Mouse (Mus musculus): ENCODE measurements around the gene Baiap2l1. TPM values are rescaled to one million over a fixed set of nuclear protein-coding genes. Genes with fewer than 3 reads are reported as not detected.

Gene Baiap2l1
- polyA plus RNA-seq, 1 experiment from 2014 or later: 5.1 TPM

DNA sequence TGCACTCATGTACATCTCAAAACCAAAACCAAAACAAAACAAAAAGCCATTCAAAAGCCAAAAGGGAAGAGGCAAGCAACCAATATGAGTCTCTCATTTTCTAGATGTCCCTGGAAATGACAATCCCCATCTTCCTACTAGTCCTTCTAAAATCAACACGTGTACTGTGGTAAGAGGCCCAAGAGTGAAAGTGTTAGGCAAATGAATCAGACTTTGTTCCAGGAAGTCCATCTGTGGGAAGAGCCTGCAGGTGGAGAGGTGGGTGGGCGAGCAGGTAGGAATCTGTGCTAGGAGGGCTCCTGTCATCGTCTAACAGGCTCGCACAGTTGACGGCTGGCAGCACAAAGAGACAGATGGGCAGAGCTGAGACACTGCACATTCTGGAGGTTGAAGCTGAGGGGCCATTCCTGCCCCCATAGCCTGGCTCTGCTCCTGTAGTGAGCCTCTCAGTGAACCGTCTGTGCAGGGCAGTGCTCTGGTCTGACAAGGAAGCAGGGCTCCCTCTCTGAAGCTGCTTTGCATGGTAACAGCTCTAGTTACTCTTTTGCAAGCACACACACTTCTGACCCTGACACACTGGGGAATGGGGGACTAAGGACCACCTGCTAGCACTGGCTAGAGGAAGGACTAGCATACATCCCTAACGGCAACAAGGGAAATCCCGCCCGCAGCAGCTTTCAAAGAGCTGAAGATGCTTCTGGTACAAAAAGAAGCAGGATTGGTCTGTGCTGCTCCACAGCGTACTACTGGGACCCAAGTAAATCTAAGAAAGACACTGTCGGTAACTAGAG, 75.2 kb downstream of the Baiap2l1 start:
- Histone ChIP-seq H3K4me3 (no peak overlapping the region), H3K27ac (no peak overlapping the region), H3K4me2 (replicated peaks) (no peak overlapping the region), H3K9me3 (no peaks in the 10 kb centered on the region), H3K27me3 (no peaks in the 10 kb centered on the region), H3K9ac (no peak overlapping the region), H3K4me1 (no peaks in the 10 kb centered on the region), H3K36me3 (0 out of 2 replicates have a peak, but pooled peaks cover 10% of the 10 kb centered on the region)
- WGBS: 79% methylated on average over 11 of the region's 11 CpGs
- no peak for ATAC-seq (ENCODE audit: insufficient number of reproducible peaks, insufficient read depth, low FRiP score, low TSS enrichment)

DNA sequence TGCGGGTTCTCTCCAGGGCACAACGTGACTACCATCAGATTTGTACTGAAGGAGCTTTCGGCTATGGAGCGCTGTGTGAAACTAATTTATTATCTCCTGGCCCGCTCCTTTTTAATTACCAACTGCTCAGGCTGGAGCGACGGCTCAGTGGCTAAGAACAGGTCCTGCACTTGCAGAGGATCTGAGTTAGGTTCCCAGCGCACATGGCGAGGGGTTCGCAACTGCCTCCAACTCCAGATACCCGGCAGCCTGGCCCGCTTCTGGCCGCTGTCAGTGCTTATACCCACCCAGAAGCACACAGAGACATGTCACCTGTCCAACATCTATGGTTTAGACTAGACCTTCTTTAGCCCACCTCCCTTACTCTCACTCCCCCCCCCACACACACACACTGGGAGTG, 78.0 kb downstream of the Baiap2l1 start:
- Histone ChIP-seq H3K27me3 (no peaks in the 10 kb centered on the region), H3K4me2 (replicated peaks) (no peak overlapping the region), H3K4me3 (no peak overlapping the region), H3K4me1 (no peaks in the 10 kb centered on the region), H3K9ac (no peak overlapping the region), H3K27ac (no peak overlapping the region), H3K36me3 (peaks cover 10% of the 10 kb centered on the region; the same call in 1 of the 2 replicates), H3K9me3 (no peaks in the 10 kb centered on the region)
- WGBS: 93% methylated on average over 13 of the region's 13 CpGs
- no peak for ATAC-seq (ENCODE audit: insufficient number of reproducible peaks, insufficient read depth, low FRiP score, low TSS enrichment)

DNA sequence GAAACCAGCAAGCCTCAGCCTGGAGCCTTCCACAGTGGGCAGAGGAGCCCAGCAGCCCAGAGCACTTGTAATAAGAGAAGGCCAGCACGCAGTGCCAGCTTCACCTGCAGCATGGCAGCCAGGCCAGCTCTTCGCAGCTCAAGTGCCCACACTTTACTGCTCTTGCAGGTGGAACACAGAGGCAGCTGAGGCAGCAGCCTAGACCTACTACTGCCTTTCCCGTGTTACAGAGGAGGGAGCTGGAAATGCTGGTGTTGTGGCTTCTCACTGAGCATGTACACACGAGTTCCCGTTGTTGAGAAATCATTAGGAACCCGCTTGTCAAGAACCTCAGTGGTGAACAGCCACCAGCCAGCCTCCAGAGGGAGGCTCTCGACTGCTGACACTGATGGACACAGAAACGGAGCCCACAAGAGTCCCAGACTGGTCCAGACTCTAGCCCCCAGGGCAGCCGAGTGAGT, 78.8 kb downstream of the Baiap2l1 start:
- no peaks in the 10 kb centered on the region for H3K9me3 ChIP-seq
- no peak overlapping the region for H3K4me2 ChIP-seq (replicated peaks)
- no peaks in the 10 kb centered on the region for H3K27me3 ChIP-seq
- no peak overlapping the region for H3K27ac ChIP-seq
- H3K9ac ChIP-seq: no peak overlapping the region
- no peak for ATAC-seq (ENCODE audit: insufficient number of reproducible peaks, insufficient read depth, low FRiP score, low TSS enrichment)
- no peaks in the 10 kb centered on the region for H3K4me1 ChIP-seq
- WGBS: 81% methylated on average over 9 of the region's 9 CpGs
- no peak overlapping the region for H3K4me3 ChIP-seq
- H3K36me3 ChIP-seq: peaks cover 10% of the 10 kb centered on the region; the same call in 1 of the 2 replicates

DNA sequence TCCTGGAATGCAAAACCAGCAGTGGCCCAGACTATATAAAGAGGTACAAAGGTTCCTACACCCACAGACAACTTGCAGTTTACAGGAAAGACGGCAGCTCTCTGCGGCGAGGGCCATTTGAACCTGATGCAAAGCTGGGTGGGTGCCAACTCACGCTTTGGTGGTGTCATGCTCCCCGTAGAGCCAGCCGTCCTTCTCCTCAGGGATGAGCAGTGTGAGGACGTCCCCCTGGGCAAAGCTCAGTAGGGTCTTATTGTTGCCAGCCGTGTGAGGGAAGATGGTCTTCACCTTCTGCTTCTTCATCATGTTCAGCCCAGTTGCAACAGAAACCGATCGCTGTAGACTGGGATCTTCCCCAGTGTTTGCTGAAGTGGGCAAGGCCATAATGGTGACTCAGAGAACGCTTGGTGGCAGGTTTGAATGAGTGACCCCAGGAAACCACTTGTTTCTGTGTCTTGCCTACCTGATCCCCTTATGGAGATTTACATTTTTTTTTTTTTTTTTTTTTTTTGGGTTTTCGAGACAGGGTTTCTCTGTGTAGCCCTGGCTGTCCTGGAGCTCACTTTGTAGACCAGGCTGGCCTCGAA, 79.4 kb downstream of the Baiap2l1 start:
- H3K27me3 ChIP-seq: no peaks in the 10 kb centered on the region
- no peak overlapping the region for H3K4me2 ChIP-seq (replicated peaks)
- no peak overlapping the region for H3K27ac ChIP-seq
- no peaks in the 10 kb centered on the region for H3K4me1 ChIP-seq
- no peak overlapping the region for H3K9ac ChIP-seq
- no peak for ATAC-seq (ENCODE audit: insufficient number of reproducible peaks, insufficient read depth, low FRiP score, low TSS enrichment)
- 90% methylated on average over 12 of the region's 13 CpGs for WGBS
- peaks cover 10% of the 10 kb centered on the region; the same call in 1 of the 2 replicates for H3K36me3 ChIP-seq
- no peak overlapping the region for H3K4me3 ChIP-seq
- H3K9me3 ChIP-seq: no peaks in the 10 kb centered on the region

DNA sequence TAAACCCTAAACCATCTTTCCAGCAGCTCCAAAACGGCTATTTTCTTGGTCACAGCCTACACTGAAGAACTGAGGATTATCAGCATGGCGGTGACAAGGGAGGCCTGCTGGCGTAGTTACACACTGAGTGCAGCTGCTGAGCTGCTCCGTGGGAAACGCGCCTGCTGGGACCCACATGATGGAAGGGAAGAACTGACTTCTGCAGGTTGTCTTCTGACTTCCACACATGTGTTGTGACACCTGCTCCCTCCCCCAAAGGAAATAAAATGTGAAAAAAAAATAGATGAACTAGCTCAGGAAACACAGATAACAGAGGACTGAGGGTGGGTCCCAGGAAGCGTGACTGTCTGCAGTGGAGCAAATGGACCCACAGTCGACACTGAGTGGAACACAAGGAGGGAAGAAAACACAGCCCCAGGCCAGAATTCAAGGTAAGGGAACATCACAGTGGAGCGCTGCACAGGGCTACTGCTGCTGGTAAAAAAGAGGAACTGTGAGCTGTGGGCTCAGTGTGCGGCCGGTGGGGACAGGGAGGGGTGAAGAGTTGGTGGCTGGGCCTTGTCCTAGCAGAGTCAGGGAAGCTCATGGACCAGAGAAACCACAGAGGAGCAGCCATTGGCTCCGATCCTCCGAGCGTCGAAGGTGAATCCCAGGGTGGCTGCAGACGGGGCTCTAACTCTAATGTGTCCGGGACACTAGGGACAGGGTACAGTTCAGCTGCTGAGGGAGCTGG, 80.8 kb downstream of the Baiap2l1 start:
- no peaks in the 10 kb centered on the region for H3K27me3 ChIP-seq
- no peaks in the 10 kb centered on the region for H3K9me3 ChIP-seq
- H3K4me1 ChIP-seq: no peaks in the 10 kb centered on the region
- ATAC-seq (ENCODE audit: insufficient number of reproducible peaks, insufficient read depth, low FRiP score, low TSS enrichment): no peak
- H3K4me2 ChIP-seq (replicated peaks): no peak overlapping the region
- peaks cover 10% of the 10 kb centered on the region; the same call in 1 of the 2 replicates for H3K36me3 ChIP-seq
- H3K9ac ChIP-seq: no peak overlapping the region
- H3K27ac ChIP-seq: no peak overlapping the region
- H3K4me3 ChIP-seq: no peak overlapping the region
- WGBS: 82% methylated on average over 17 of the region's 17 CpGs

DNA sequence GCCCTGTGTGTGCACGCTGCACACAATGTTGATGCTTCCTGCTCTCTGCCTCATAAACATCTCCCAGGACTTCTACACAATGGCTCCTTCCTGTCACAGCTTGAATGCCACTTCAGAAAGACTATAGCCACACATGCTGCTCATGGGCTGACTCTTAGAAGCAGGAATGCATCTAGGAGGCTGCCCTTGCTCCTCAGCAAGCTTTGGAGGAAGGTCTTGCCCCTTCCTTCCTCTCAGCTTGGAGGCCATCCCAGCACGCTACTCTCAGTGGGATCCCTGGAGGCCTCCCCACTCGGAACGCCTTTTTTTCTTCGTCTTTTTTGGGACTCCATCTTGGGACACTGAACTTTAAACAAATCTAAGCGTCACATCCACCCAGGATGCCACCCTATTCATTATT, 83.0 kb downstream of the Baiap2l1 start:
- H3K9me3 ChIP-seq: no peaks in the 10 kb centered on the region
- no peak overlapping the region for H3K27ac ChIP-seq
- no peak overlapping the region for H3K9ac ChIP-seq
- H3K36me3 ChIP-seq: peaks cover 7% of the 10 kb centered on the region; the same call in 1 of the 2 replicates
- 69% methylated on average over 6 of the region's 6 CpGs for WGBS
- no peaks in the 10 kb centered on the region for H3K4me1 ChIP-seq
- H3K4me3 ChIP-seq: no peak overlapping the region
- H3K4me2 ChIP-seq (replicated peaks): no peak overlapping the region
- no peak for ATAC-seq (ENCODE audit: insufficient number of reproducible peaks, insufficient read depth, low FRiP score, low TSS enrichment)
- H3K27me3 ChIP-seq: no peaks in the 10 kb centered on the region

DNA sequence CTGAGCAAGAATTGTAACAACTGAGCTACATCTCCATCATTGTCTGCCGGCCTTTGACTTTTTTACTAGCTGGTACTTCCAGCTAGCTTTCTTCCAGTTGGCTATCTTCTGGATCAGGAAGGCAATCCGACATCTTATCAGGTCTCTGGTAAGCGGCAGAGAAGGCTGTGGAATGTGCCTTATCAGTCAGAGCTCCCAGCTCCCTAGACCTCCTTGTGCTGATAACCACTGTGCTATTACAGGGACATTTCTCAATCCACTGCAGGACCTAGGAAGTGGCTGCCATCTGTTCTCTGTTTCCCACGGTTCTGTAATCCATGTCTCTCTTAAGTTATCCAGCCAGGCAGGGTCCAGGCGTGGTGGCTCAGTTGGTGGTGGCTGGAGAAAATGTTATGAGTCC, 86.1 kb downstream of the Baiap2l1 start:
- Histone ChIP-seq H3K4me2 (replicated peaks) (no peak overlapping the region), H3K9ac (no peak overlapping the region), H3K27ac (no peak overlapping the region), H3K9me3 (no peaks in the 10 kb centered on the region), H3K36me3 (peaks cover 17% of the 10 kb centered on the region), H3K27me3 (no peaks in the 10 kb centered on the region), H3K4me1 (no peaks in the 10 kb centered on the region), H3K4me3 (no peak overlapping the region)
- 67% methylated on average over 5 of the region's 5 CpGs for WGBS
- ATAC-seq (ENCODE audit: insufficient number of reproducible peaks, insufficient read depth, low FRiP score, low TSS enrichment): no peak

DNA sequence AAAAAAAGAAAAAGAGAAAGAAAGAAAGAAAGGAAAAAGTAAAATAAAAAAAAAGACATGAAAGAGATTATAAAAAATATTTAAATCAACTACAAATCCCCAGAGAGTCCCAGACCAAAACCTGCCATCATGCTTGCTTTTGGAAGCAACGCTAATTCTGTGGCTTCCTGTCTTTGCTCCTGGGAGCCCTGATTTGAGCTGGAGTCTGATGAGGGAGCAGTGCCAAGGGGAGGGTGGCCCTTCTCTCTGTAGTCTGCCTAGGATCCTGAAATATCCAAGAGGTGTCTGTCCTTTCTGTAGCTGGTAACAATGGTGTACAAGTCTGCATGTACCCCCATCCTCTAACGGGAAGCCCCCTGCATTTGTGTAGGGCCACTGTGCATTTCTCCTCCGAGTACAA, 86.8 kb downstream of the Baiap2l1 start:
- no peak overlapping the region for H3K4me2 ChIP-seq (replicated peaks)
- 79% methylated on average over 3 of the region's 3 CpGs for WGBS
- H3K36me3 ChIP-seq: peaks cover 24% of the 10 kb centered on the region
- no peaks in the 10 kb centered on the region for H3K4me1 ChIP-seq
- no peak overlapping the region for H3K27ac ChIP-seq
- no peak overlapping the region for H3K9ac ChIP-seq
- no peaks in the 10 kb centered on the region for H3K27me3 ChIP-seq
- no peak overlapping the region for H3K4me3 ChIP-seq
- H3K9me3 ChIP-seq: no peaks in the 10 kb centered on the region
- ATAC-seq (ENCODE audit: insufficient number of reproducible peaks, insufficient read depth, low FRiP score, low TSS enrichment): no peak

DNA sequence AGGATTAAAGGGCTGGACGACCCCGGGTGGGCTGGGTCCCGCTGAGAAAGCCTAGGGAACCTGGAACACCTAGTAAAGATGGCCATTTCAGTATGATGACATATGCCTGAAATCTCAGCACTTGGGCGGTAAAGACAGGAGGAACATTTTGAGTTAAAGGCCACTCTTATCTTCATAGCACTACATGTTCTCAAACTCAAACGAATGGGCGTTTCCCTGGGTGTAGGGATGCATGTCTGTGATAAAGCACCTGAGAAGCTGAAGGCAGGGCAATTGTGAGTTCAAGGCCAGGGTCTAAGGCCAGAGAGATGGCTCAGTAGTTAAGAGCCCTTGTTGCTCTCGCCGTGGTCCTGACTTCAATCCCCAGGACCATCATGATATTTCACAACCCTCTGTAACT, 87.5 kb downstream of the Baiap2l1 start:
- Histone ChIP-seq H3K4me1 (no peaks in the 10 kb centered on the region), H3K9me3 (no peaks in the 10 kb centered on the region), H3K36me3 (peaks cover 26% of the 10 kb centered on the region), H3K27ac (no peak overlapping the region), H3K4me2 (replicated peaks) (no peak overlapping the region), H3K9ac (no peak overlapping the region), H3K27me3 (no peaks in the 10 kb centered on the region), H3K4me3 (no peak overlapping the region)
- WGBS: 95% methylated on average over 8 of the region's 8 CpGs
- ATAC-seq (ENCODE audit: insufficient number of reproducible peaks, insufficient read depth, low FRiP score, low TSS enrichment): no peak

DNA sequence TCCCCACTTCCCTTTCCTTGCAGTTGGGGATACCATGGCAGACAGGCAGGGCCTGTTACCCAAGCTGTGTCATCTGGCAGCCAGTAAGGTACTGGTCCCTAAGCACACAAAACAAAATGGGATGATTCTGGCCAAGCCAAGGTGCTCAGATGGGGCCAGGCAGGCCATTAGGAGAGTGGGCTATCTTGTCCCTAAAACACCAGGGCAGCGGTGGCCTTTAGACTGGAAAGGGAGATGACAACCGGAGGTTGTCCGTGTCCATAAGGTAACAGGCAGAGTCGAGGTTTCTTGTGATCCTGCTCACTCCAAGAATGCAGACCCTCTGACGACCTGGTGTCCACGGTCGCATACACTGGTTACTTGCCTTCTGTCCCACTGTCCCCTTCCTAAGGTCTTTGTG, 88.0 kb downstream of the Baiap2l1 start:
- no peaks in the 10 kb centered on the region for H3K9me3 ChIP-seq
- 88% methylated on average over 7 of the region's 7 CpGs for WGBS
- ATAC-seq (ENCODE audit: insufficient number of reproducible peaks, insufficient read depth, low FRiP score, low TSS enrichment): no peak
- no peaks in the 10 kb centered on the region for H3K27me3 ChIP-seq
- no peak overlapping the region for H3K27ac ChIP-seq
- H3K36me3 ChIP-seq: peaks cover 29% of the 10 kb centered on the region
- H3K4me1 ChIP-seq: no peaks in the 10 kb centered on the region
- no peak overlapping the region for H3K4me3 ChIP-seq
- H3K9ac ChIP-seq: no peak overlapping the region
- H3K4me2 ChIP-seq (replicated peaks): no peak overlapping the region

DNA sequence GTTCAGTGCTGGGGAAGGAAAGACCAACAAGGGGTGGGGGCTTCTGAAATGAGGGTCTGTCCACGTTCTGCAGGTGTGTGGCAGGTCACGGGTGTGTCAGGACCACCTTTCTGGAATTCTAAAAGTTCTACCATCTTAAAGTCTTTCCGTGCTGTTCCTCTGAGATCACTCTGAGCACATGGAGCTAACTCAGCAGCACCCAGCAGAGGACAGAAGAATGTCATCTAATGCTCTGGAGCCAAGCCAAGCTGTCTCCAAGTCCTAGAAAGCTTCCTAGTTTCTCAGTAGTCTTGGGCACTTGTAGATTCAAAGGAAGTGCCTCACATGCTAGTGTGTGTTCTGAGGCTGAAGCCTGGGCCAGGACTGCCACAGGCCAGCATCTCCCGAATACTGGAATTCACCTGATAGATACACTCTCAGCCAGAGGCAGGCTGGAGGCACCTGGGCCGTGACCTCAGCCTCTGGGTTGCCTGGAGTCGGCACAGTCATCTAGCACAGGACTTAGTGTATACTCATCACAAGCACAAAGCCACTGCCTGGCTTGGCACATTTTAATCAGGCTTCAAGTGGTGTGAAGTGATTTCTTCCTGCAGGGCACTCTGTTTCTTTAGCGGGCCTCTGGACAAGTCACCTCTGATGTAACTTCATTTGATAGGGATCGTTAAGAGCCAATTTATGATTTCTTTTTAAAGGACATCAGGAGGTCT, 90.2 kb downstream of the Baiap2l1 start:
- H3K9ac ChIP-seq: no peak overlapping the region
- 81% methylated on average over 8 of the region's 8 CpGs for WGBS
- no peaks in the 10 kb centered on the region for H3K4me1 ChIP-seq
- H3K9me3 ChIP-seq: no peaks in the 10 kb centered on the region
- H3K27ac ChIP-seq: no peak overlapping the region
- no peaks in the 10 kb centered on the region for H3K27me3 ChIP-seq
- H3K36me3 ChIP-seq: peaks cover 46% of the 10 kb centered on the region
- no peak; the same call in 1 of the 2 replicates for ATAC-seq (ENCODE audit: insufficient number of reproducible peaks, insufficient read depth, low FRiP score, low TSS enrichment)
- H3K4me3 ChIP-seq: no peak overlapping the region
- H3K4me2 ChIP-seq (replicated peaks): no peak overlapping the region

All from embryonic facial prominence, embryonic 12.5 days (tissue).